Mouse (Mus musculus) forebrain, embryonic 11.5 days (tissue): ENCODE measurements at regions not wholly inside any gene's neighbourhood (a gene's known extent, or its start where the extent isn't known, plus 50 kb on each side); places are given as distances from the start of the nearest gene placed in this dataset.
A peak's percentile ranks its signal among the peaks of the same experiment; 100 is the strongest.

Experiments
- ATAC-seq: fragments of 200-750 bp; cut with Nextera tagmentation; replicated peaks from 2 replicates; pipeline ENCODE4 v1.8.0; 2017; ENCODE audit warnings: moderate TSS enrichment; ENCODE audit not compliant: low FRiP score
- DNase-seq: peaks from one replicate; pipeline ENCODE4 v3.0.0-alpha.2; 2017; ENCODE audit warnings: low spot score
- H3K27ac ChIP-seq: fragments of 300-500 bp; sonication (generic); 2 replicates; pipeline ENCODE4 v1.5.1; 2014; ENCODE audit warnings: low read depth, low read length
- H3K27me3 ChIP-seq: fragments of 300-500 bp; sonication (generic); 2 replicates; pipeline ENCODE4 v1.6.1; 2014; ENCODE audit warnings: mild to moderate bottlenecking, low read length, mixed read lengths; ENCODE audit not compliant: control insufficient read depth, insufficient read depth
- H3K36me3 ChIP-seq: fragments of 300-500 bp; sonication (generic); 2 replicates; pipeline ENCODE4 v1.6.1; 2014; ENCODE audit warnings: mild to moderate bottlenecking, low read length, moderate library complexity, mixed read lengths; ENCODE audit not compliant: control insufficient read depth, insufficient read depth
- H3K4me1 ChIP-seq: fragments of 300-500 bp; sonication (generic); replicated peaks from 2 replicates; pipeline ENCODE4 v1.6.1; 2014; ENCODE audit warnings: low read length, mixed read lengths; ENCODE audit not compliant: control insufficient read depth, insufficient read depth
- H3K4me2 ChIP-seq: fragments of 300-500 bp; sonication (generic); 2 replicates; pipeline ENCODE4 v1.6.1; 2014; ENCODE audit warnings: low read depth, mild to moderate bottlenecking, low read length, moderate library complexity, mixed read lengths; ENCODE audit not compliant: severe bottlenecking
- H3K4me3 ChIP-seq: fragments of 300-500 bp; sonication (generic); 2 replicates; pipeline ENCODE4 v1.5.1; 2014; ENCODE audit warnings: low read depth, low read length
- H3K9ac ChIP-seq: fragments of 300-500 bp; sonication (generic); 2 replicates; pipeline ENCODE4 v1.6.1; 2014; ENCODE audit warnings: low read length
- H3K9me3 ChIP-seq: fragments of 300-500 bp; sonication (generic); 2 replicates; pipeline ENCODE4 v1.6.1; 2016; ENCODE audit warnings: low read length, mixed read lengths; ENCODE audit not compliant: control insufficient read depth
- WGBS: fragments of 180-500 bp; shearing (Covaris S2); extraction: QIAGEN DNeasy Blood & Tissue Kit; methylation state at CpG from one replicate; pipeline ENCODE4 v1.1.7; 2014; 5-methylcytosine and 5-hydroxymethylcytosine counted together

GRCm38 (mm10) chr2:83224018-83224417 is 280.6 kb downstream of the Fsip2 start:
- no peak overlapping the region for H3K4me3 ChIP-seq
- no peaks in the 10 kb centered on the region for H3K9me3 ChIP-seq
- no peak overlapping the region for H3K27ac ChIP-seq
- 87% methylated on average over 2 of the region's 2 CpGs for WGBS
- no peaks in the 10 kb centered on the region for H3K4me1 ChIP-seq
- H3K4me2 ChIP-seq, result no peak overlapping the region
- ATAC-seq (no peak), DNase-seq (no peak)
- no peak overlapping the region for H3K9ac ChIP-seq
- no peaks in the 10 kb centered on the region for H3K27me3 ChIP-seq
- H3K36me3 ChIP-seq, result no peaks in the 10 kb centered on the region

DNA sequence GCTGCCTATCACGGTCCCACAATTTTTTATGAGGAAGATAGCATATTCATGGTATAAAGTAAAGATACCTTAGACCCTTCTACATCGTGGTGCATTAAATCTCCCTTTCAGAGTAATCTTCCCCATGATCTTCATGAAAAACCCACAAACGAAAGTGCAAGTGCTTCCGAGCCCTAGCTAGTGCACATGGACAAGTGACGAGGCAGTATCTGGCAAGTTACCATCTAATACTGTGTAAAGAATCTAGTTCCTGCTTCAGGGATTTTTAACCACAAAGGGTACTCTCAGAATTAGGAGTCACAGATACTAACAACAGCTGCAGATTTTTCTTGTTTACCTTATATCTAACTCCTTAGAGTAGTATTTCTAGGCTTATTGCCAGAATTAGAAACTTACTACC is 282.8 kb downstream of the Fsip2 start:
- Histone ChIP-seq H3K4me3 (no peak overlapping the region), H3K36me3 (no peaks in the 10 kb centered on the region), H3K4me1 (no peaks in the 10 kb centered on the region), H3K27ac (no peak overlapping the region), H3K9ac (no peak overlapping the region), H3K9me3 (no peaks in the 10 kb centered on the region), H3K4me2 (no peak overlapping the region), H3K27me3 (no peaks in the 10 kb centered on the region)
- no peak for ATAC-seq
- DNase-seq, result no peak
- 92% methylated on average over 5 of the region's 5 CpGs for WGBS

DNA sequence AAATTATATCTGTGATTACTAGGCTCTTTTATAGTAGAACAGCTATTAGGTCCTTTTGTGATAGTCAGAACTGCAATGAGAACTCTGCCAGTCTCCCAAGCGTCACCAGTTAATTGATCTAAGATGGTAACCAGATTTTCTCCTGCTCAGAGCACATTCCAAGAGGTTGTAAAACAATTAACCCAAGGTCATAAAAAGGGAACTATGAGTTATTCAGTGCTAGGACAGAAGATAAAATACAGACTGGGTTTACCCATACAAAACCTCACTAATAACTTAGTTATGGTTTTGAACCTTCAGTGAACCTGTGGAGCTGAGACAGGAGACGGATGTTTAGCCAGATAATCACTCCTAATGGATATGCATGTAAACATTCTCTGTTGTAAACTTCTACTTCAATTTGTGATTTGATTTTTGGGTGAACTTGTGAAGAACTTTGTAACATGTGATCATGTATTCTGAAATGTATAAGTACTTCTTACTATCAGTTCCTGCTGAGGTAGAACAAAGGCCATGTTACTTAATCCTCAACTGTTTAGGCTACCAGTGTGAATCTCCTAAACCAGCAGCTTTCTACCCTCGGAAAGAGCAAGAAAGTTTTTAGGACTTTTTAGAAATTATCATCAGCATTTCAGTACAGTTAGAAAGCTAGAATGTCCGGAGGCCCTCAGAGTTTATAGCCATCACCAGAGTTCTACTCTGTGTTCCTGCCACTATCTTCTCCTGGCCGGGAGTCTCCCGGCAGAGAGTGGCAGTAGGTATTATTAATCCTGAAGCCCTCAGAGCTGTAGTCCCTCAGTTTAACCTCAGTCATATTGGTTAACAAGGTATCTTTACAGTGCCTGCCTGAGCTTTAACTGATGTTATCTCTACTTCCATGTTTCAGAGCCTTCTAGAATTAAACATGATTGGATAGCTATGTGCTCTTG is 308.0 kb downstream of the Fsip2 start:
- H3K9me3 ChIP-seq, result no peaks in the 10 kb centered on the region
- no peak for DNase-seq
- no peak overlapping the region for H3K4me3 ChIP-seq
- no peak overlapping the region for H3K27ac ChIP-seq
- ATAC-seq, result no peak
- H3K9ac ChIP-seq, result no peak overlapping the region
- WGBS, result 74% methylated on average over 6 of the region's 6 CpGs
- H3K27me3 ChIP-seq, result no peaks in the 10 kb centered on the region
- H3K36me3 ChIP-seq, result no peaks in the 10 kb centered on the region
- no peaks in the 10 kb centered on the region for H3K4me1 ChIP-seq
- no peak overlapping the region for H3K4me2 ChIP-seq

DNA sequence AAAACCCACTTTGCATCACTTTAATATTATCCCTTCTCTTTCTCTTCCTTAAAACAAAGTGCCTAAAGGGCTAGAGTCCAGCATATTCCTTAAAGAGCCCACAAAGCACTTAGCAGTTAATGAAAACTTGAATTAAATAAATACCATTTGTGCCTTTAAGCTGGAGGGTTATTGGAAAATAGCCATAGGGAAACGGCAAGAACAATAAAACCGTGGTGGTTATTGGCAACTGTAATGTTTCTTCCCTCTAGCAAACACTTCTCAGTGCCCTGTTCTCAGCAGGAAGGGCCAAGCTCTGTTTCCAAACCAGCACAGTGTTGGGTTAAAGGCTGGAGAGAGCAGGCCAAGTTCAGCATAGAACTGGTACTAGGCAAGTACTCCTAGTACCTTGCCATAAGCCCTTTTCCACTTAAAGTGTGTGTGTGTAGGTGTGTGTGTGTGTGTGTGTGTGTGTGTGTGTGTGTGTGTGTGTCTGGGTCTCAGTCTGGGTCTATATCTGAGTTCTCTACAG is 313.4 kb downstream of the Fsip2 start:
- Histone ChIP-seq H3K4me1 (no peaks in the 10 kb centered on the region), H3K4me3 (no peak overlapping the region), H3K27ac (no peak overlapping the region), H3K36me3 (no peaks in the 10 kb centered on the region), H3K4me2 (no peak overlapping the region), H3K9me3 (no peaks in the 10 kb centered on the region), H3K27me3 (no peaks in the 10 kb centered on the region), H3K9ac (no peak overlapping the region)
- WGBS, result 75% methylated on average over 2 of the region's 2 CpGs
- ATAC-seq (no peak), DNase-seq (no peak)

- no peak for DNase-seq
- Histone ChIP-seq H3K4me1 (no peaks in the 10 kb centered on the region), H3K27me3 (no peaks in the 10 kb centered on the region), H3K27ac (no peak overlapping the region), H3K4me2 (no peak overlapping the region), H3K36me3 (no peaks in the 10 kb centered on the region), H3K9ac (no peak overlapping the region), H3K4me3 (no peak overlapping the region), H3K9me3 (no peaks in the 10 kb centered on the region)
- WGBS, result 79% methylated on average over 3 of the region's 3 CpGs
- no peak for ATAC-seq
Measured at GRCm38 (mm10) chr2:83258613-83259012, 315.2 kb downstream of the Fsip2 start.

DNA sequence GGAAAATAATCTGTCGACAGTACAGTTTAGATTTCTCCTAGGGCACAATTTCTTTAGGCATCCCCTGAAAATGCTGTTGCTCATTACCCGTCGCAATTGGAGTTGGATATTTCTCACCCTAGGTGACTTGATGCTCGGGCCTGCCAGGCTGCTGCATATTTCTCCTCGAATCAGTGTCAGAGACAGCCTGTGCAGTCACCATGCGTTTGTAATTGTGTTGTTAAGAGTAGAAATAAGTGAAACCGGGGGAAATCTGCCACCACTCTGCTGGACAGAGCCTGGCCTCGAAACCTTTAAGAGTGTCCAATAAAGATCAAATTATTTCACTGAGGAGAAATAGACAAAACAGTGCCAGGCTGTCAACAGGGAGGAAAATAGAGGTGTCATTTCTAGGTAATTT is 340.7 kb upstream of the Zc3h15 start:
- Histone ChIP-seq H3K36me3 (no peaks in the 10 kb centered on the region), H3K9me3 (no peaks in the 10 kb centered on the region), H3K27ac (no peak overlapping the region), H3K4me2 (no peak overlapping the region), H3K4me3 (no peak overlapping the region), H3K27me3 (no peaks in the 10 kb centered on the region), H3K9ac (no peak overlapping the region), H3K4me1 (no peaks in the 10 kb centered on the region)
- ATAC-seq (no peak), DNase-seq (no peak)
- 70% methylated on average over 8 of the region's 8 CpGs for WGBS

DNA sequence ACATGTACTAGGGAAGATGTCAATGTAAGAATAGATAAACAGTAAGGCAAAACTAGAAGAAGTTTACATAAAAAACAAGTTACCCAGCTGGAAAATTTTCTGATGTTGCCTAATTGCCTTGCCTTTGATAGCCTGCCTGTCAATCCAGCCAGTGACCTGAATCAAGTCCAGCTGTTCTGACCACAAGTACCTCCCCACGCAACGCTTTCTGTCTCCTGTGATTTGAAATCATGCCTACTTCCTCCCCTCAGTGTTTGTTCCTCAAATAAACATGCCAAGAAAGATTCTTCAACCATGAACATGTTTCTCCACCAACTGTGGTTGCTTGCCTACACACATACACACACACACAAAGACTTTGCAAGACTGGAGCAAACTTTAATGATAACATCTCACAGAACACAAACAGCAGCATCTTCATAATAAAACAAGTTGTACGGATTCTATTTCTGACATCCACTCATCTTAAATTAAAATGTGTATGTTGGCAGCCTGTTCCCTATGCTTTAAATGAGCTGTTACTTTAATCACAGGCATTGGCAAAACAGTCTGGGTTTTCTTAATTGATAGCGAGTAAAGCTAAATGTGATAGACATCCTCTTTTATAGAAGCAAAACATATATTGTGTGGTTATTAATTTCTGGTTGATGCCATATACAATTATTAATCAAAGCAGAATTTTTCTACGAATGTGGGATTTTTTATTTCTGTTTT is 312.0 kb upstream of the Zc3h15 start:
- 67% methylated on average over 5 of the region's 5 CpGs for WGBS

GRCm38 (mm10) chr2:83332770-83333157 is 311.5 kb upstream of the Zc3h15 start:
- Histone ChIP-seq H3K4me1 (no peaks in the 10 kb centered on the region), H3K9me3 (no peaks in the 10 kb centered on the region), H3K27me3 (no peaks in the 10 kb centered on the region), H3K27ac (no peak overlapping the region), H3K4me2 (no peak overlapping the region), H3K4me3 (no peak overlapping the region), H3K9ac (no peak overlapping the region), H3K36me3 (no peaks in the 10 kb centered on the region)
- DNase-seq (no peak), ATAC-seq (peak; percentile 59; the same call in 1 of the 2 replicates)
- WGBS, result 43% methylated on average over 5 of the region's 5 CpGs

More for the DNA sequence above, 312.0 kb upstream of the Zc3h15 start:
- H3K9me3 ChIP-seq, result no peaks in the 10 kb centered on the region
- ATAC-seq (no peak), DNase-seq (no peak)
- H3K4me1 ChIP-seq, result no peaks in the 10 kb centered on the region
- no peak overlapping the region for H3K4me3 ChIP-seq
- H3K9ac ChIP-seq, result no peak overlapping the region
- no peaks in the 10 kb centered on the region for H3K27me3 ChIP-seq
- H3K4me2 ChIP-seq, result no peak overlapping the region
- no peak overlapping the region for H3K27ac ChIP-seq
- H3K36me3 ChIP-seq, result no peaks in the 10 kb centered on the region
